29 mouse cellular contexts compared by ENCODE assay signal in the genomic region with DNA sequence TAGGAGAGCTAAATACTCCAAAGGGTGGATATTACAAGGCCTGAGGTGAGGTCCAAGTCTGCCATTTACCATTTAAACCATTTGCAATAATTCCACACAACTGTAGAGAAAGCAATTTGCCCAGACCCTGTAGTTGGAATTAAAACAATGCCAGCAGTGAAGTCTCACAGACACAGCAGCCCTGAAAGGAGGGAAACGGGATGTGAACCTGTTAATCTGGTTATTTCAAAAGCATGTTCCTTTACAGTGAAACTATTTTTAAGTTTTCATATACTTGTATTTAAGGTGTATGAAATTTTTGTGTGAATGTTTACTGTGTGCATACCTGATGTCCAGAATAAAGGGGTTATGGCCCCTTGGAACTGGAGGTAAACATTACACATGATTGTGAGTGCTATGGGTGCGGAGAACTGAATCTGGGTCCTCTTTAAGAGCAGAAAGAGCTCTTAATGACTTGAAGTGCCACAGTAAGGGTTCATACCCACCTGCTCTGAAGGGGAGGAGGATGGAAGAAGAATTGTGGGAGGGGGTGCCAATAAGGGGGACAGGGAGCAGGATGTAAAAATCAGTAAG.
"Had no signal": no experiment of that assay in that cellular context is flagged by ENCODE, and none has a peak within 500 bp of the region (broad histone marks: within the 10 kb centered on the region; RNA-seq: fewer than 3 reads in every experiment).

No protein-coding gene starts in this region.

- ATAC-seq: liver, embryonic 12.5 days; liver, postnatal 0 days; lung, postnatal 0 days; midbrain, embryonic 13.5 days; midbrain, embryonic 15.5 days; midbrain, embryonic 16.5 days had no signal

- H3K4me2 ChIP-seq: limb, embryonic 12.5 days; limb, embryonic 13.5 days; limb, embryonic 15.5 days; liver, embryonic 11.5 days; liver, embryonic 12.5 days; liver, embryonic 13.5 days; liver, embryonic 15.5 days; midbrain, embryonic 11.5 days; midbrain, embryonic 12.5 days; midbrain, embryonic 13.5 days; midbrain, embryonic 15.5 days; neural tube, embryonic 12.5 days had no signal

- H3K36me3 ChIP-seq: limb, embryonic 10.5 days; limb, embryonic 12.5 days; limb, embryonic 13.5 days; limb, embryonic 15.5 days; liver, embryonic 12.5 days; liver, embryonic 13.5 days; liver, embryonic 15.5 days; midbrain, embryonic 10.5 days; midbrain, embryonic 12.5 days; midbrain, embryonic 13.5 days; midbrain, embryonic 15.5 days; neural tube, embryonic 12.5 days had no signal

- H3K27me3 ChIP-seq: limb, embryonic 12.5 days; limb, embryonic 13.5 days; limb, embryonic 15.5 days; liver, embryonic 12.5 days; liver, embryonic 13.5 days; liver, embryonic 15.5 days; megakaryocyte, embryonic 14.5 days; midbrain, embryonic 12.5 days; midbrain, embryonic 13.5 days; midbrain, embryonic 15.5 days; neural tube, embryonic 12.5 days had no signal

- DNase-seq: layer of hippocampus, postnatal 36 days; left cerebral cortex, postnatal 4 days; liver; liver, embryonic 13.5 days; liver, postnatal 0 days; lung, adult 18-20 months; lung, adult 2 months; lung, postnatal 14 days; midbrain, embryonic 14.5 days had no signal

- H3K9me3 ChIP-seq: limb, embryonic 10.5 days; limb, embryonic 12.5 days; limb, embryonic 13.5 days; limb, embryonic 15.5 days; liver, embryonic 12.5 days; liver, embryonic 13.5 days; liver, embryonic 15.5 days; megakaryocyte, embryonic 14.5 days; midbrain, embryonic 10.5 days; midbrain, embryonic 12.5 days; midbrain, embryonic 13.5 days; midbrain, embryonic 15.5 days; neural tube, embryonic 12.5 days had no signal

- H3K4me1 ChIP-seq: limb, embryonic 10.5 days; limb, embryonic 12.5 days; limb, embryonic 13.5 days; limb, embryonic 15.5 days; liver, embryonic 12.5 days; liver, embryonic 13.5 days; liver, embryonic 15.5 days; megakaryocyte, embryonic 14.5 days; midbrain, embryonic 10.5 days; midbrain, embryonic 12.5 days; midbrain, embryonic 13.5 days; midbrain, embryonic 15.5 days; neural tube, embryonic 12.5 days had no signal

- H3K9ac ChIP-seq: limb, embryonic 12.5 days; limb, embryonic 13.5 days; limb, embryonic 15.5 days; liver, embryonic 12.5 days; liver, embryonic 13.5 days; liver, embryonic 14.5 days; liver, embryonic 15.5 days; liver, postnatal 0 days; midbrain, embryonic 12.5 days; midbrain, embryonic 13.5 days; midbrain, embryonic 15.5 days; neural tube, embryonic 12.5 days had no signal

- H3K4me3 ChIP-seq: left cerebral cortex, adult 2 months; limb, embryonic 10.5 days; limb, embryonic 12.5 days; limb, embryonic 13.5 days; limb, embryonic 15.5 days; liver, embryonic 12.5 days; liver, embryonic 13.5 days; liver, embryonic 15.5 days; megakaryocyte, embryonic 14.5 days; midbrain, embryonic 10.5 days; midbrain, embryonic 12.5 days; midbrain, embryonic 13.5 days; midbrain, embryonic 15.5 days; myocyte; neural tube, embryonic 12.5 days had no signal

- H3K27ac ChIP-seq: left cerebral cortex, adult 2 months; limb, embryonic 10.5 days; limb, embryonic 12.5 days; limb, embryonic 13.5 days; limb, embryonic 15.5 days; liver, embryonic 12.5 days; liver, embryonic 13.5 days; liver, embryonic 14.5 days; liver, embryonic 15.5 days; macrophage; midbrain, embryonic 10.5 days; midbrain, embryonic 12.5 days; midbrain, embryonic 13.5 days; midbrain, embryonic 15.5 days; neural tube, embryonic 12.5 days had no signal
